Mouse (Mus musculus) ES-Bruce4 (cell line): ENCODE results near the gene Hist1h2bp.
"Not testable (repeated sequence)": the region's sequence is repeated elsewhere in the genome, so short reads cannot be mapped to it uniquely, and the experiment has no call there.

Source experiments
- CTCF ChIP-seq: IDR thresholded peaks from one replicate; pipeline ENCODE4 v1.8.1; 2011; ENCODE audit warnings: low read depth, low read length
- POLR2A ChIP-seq: IDR thresholded peaks from one replicate; pipeline ENCODE4 v1.8.1; 2011; ENCODE audit warnings: low read length; ENCODE audit not compliant: insufficient read depth

GRCm38 (mm10) chr13:21812092-21812491 is 24.8 kb downstream of the Hist1h2bp start:
- not testable (repeated sequence) for TF ChIP-seq POLR2A, CTCF
